Mouse (Mus musculus) embryo, embryonic 10.5 days (tissue): ENCODE measurements around the gene Ankrd34a.
"Not testable (repeated sequence)": the region's sequence is repeated elsewhere in the genome, so short reads cannot be mapped to it uniquely, and the experiment has no call there.

Source experiments
- DNase-seq: peaks from one replicate; pipeline ENCODE4 v3.0.0-alpha.2; 2015; ENCODE audit warnings: low spot score

Gene Ankrd34a

DNA sequence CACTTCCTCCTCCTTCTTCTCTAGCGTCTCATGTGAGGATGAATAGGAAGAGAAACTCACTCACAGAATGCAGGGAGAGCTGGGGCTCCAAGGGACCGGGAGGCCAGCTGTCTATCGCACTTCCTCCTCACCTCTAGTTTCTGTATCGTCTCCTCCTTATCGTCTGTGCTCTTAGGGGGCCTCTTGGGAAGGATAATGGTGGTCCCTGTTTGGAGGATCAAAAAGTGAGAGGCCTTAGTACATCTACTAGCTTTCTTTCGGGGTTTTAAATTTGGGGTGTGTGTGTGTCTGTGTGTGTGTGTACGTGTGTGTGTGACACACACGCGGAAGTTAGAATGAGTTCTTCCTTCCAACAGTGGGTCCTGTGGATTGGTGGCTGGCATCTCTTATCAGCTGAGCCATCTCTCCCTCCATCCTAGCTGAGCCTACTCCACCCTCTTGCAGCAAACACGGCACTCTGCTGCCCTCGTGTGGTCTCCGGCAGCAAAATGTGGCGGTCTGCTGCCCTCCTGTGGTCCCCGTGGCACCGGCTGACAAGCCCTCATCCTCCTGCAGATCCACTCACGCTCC is 16.5 kb upstream of the Ankrd34a start:
- peak; percentile 95 for DNase-seq

DNA sequence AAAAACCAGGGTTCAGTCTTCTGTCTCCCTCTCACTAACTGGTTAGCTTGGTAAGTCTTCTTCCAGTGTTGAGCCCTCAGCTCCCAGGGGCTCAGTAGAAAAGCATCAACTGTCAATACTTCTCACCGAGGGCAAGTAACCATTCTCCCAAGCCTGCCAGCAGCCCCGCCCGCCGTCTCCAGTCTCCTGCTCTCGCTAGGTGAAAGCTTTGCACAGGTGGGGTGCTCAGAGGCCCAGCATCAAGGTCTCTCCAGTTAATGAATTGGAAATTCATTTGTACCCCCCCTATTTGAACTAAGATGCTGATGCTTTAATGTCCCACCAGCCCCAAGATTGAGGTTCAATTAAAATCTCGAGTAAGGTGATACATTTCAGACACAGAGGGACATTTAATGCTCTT is 15.3 kb upstream of the Ankrd34a start:
- DNase-seq, result no peak

GRCm38 (mm10) chr3:96581771-96582515 is 14.5 kb upstream of the Ankrd34a start:
- DNase-seq, result no peak

DNA sequence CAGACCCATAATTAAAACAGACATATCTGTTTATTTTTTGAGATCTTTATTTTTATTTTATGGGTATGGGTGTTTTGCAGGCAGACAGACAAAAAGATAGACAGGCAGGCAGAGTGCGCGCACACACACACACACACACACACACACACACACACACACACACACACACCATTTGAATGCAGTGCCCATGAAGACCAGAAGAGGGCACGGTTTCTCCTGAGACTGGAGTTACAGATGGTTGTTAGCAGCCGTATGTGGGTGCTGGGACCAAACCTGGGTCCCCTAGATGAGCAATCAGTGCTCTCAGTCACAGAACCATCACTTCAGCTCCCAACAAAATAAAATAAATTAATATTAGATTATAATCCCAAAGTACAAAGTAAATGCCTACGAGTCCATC is 13.1 kb upstream of the Ankrd34a start:
- no peak for DNase-seq

DNA sequence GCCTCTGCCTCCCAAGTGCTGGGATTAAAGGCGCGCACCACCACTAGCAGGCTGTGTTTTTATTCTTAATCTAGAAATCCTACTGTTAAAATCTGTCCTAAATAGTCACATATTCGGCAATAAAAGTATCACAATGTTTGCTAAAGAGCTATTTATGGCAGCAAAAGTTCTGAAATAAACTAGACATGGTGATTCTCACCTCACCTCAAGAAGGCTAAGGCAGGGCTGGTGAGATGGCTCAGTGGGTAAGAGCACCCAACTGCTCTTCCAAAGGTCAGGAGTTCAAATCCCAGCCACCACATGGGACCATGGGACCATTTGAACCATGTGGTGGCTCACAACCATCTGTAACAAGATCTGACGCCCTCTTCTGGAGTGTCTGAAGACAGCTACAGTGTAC is 5.8 kb upstream of the Ankrd34a start:
- DNase-seq, result no peak

- DNase-seq, result peak; percentile 54
Observed at GRCm38 (mm10) chr3:96593374-96593773, 3.1 kb upstream of the Ankrd34a start.

DNA sequence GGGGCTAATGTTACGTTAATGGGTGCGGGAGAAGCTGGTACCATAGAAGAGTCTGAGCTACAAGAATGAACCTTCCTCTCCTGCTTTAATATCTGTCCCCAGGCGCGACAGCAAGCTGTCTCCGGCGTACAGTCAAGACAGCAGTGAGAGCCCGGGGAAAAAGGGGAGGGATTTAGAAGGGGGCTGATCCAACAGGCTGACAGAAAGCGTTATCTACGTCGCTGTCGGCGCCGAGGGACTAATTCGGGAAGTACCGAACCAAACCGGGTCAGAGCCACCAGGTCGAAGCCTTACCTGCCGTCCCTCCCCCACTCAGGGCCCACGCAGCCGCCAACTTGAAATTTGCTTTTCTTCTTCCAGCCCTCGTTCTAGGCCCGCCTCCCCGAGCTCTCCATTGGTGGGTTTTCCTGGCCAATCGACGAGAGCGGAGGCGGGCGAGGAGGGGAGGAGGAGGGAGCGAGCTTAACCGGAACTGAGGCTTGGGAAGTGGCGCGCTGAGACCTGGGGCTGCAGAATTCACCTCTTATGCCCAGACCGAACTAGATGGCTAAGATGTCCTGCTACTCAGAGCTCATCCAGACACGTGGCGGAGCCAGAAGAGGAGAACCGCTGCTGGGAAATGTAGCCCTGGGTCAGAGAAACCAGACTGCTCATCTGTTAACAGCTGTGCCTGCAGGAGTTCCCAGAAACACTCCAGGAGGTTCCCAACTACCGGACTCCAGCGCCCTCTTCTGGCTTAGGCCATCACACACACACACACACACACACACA is 2.5 kb upstream of the Ankrd34a start, which contains the start of gene Polr3gl:
Gene Polr3gl (minus strand): TSS at position 392 of the 771 bp plus-strand sequence.
- DNase-seq, result peak; percentile 97

- DNase-seq, result no peak
Observed at GRCm38 (mm10) chr3:96594851-96595250, 1.6 kb upstream of the Ankrd34a start.

- DNase-seq, result peak; percentile 16
Observed at GRCm38 (mm10) chr3:96595661-96596060, 775 bp upstream of the Ankrd34a start.

DNA sequence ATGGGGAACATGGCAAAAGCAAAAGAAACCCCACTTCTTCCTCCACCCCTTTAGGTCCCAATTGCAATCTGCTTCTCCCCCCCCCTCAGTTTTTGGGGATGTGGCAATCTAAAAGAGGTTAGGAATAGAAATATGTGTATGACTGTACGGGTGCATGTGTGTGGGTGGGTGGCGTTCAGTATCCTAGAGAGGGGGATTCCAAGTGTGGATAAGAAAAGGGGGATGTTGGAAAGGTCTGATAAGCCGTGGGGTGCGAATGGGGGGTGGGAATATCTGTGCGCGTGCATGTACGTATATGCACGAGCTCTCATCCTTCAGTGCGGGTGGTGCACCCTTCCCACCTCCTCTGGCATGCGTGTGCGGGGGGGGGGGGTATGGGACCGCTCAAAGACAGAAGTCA is 419 bp downstream of the Ankrd34a start:
- no peak for DNase-seq

DNA sequence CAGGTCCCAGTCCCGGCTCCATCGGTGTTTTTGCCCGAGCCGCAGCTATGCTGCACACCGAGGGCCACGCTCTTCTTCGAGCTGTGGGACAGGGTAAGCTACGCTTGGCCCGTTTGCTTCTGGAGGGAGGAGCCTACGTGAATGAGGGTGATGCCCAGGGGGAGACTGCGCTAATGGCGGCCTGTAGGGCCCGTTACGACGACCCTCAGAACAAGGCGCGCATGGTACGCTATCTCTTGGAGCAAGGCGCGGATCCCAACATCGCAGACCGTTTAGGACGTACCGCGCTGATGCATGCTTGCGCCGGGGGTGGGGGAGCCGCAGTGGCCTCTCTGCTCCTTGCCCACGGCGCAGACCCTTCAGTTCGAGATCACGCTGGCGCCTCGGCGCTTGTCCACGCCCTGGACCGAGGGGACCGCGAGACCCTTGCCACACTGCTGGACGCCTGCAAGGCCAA is 1.0 kb downstream of the Ankrd34a start:
- peak; percentile 63 for DNase-seq

DNA sequence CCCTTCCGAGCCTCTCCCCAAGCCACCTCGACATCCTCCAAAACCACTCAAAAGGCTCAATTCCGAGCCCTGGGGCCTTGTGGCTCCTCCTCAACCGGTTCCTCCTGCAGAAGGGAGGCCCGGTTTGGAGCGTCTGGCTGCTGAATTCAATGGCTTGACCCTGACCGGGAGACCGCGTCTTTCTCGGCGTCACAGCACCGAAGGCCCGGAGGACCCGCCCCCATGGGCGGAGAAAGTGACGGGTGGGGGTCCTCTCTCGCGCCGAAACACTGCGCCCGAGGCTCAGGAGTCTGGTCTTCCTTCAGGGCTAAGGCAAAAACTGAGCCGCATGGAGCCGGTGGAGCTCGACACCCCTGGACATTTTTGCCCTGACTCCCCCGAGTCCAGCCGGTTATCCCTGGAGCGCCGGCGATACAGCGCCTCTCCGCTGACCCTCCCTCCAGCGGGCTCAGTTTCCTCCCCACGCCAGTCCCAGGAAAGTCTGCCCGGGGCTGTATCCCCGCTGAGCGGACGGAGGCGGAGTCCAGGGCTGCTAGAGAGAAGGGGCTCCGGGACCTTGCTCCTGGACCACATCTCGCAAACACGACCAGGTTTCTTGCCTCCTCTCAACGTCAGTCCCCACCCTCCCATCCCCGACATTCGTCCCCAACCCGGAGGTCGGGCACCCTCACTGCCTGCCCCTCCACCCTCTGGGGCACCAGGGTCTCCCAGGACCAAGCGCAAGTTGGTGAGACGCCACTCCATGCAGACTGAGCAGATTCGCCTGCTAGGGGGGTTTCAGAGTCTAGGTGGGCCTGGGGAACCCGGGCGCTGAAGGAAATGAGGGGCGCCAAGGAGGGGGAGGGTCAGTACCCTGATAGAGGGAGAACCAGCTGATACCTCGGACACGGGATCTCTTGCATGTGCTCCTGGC is 2.0 kb downstream of the Ankrd34a start:
- DNase-seq, result peak; percentile 88

GRCm38 (mm10) chr3:96599069-96599393 is 2.6 kb downstream of the Ankrd34a start:
- no peak for DNase-seq

DNA sequence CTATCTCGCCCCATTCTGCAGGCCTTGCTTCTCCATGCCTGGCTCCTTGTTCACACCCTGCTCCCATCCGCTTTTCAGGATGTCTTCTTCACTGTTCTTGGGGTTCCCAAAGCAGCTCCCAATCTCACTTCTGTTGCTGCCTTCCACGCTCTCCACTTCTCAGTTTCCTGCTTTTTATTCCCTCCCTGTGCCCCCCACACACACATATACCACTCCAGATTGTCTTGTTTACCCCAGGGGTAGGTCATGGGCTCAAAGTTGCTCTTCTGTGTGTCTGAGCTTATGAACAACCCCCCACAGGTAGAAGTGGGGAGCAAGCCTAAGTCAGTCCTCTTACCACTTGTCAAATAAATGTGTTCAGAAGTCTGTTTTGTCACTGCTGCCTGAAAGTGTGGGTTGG is 3.0 kb downstream of the Ankrd34a start:
- no peak for DNase-seq

DNA sequence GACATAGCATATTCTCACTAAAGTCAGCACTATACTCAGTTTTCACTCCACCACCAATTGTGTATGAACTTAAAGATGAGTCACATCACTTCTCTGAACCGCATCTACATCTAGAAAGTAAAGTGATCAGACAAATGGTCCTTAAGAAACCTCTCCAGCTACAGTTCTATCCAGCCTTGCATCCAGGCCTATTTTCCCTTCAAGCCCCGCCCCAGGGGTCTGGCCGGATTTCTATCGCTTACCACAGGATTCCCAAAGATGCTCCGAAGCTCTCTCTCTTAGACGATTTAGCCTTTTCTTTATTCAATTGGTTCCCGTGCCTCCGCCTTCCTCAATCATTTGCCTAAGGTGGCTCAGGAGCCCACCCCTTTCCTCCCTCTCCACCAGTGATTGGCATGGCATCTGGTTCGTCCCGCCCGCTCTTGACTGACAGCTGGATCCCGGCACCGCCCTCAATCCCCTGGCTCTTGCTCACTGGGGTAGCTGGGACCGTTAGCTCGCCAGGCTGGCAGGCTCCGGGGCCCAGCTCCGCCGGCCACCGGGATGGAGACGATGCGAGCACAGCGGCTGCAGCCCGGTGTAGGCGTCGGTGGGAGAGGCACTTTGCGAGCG is 4.3 kb downstream of the Ankrd34a start, which contains the start of gene Lix1l:
Gene Lix1l (plus strand): TSS at position 511 of the 612 bp plus-strand sequence.
- DNase-seq, result peak; percentile 98

- DNase-seq, result peak; percentile 81
Observed at GRCm38 (mm10) chr3:96601251-96601787, 4.9 kb downstream of the Ankrd34a start.

DNA sequence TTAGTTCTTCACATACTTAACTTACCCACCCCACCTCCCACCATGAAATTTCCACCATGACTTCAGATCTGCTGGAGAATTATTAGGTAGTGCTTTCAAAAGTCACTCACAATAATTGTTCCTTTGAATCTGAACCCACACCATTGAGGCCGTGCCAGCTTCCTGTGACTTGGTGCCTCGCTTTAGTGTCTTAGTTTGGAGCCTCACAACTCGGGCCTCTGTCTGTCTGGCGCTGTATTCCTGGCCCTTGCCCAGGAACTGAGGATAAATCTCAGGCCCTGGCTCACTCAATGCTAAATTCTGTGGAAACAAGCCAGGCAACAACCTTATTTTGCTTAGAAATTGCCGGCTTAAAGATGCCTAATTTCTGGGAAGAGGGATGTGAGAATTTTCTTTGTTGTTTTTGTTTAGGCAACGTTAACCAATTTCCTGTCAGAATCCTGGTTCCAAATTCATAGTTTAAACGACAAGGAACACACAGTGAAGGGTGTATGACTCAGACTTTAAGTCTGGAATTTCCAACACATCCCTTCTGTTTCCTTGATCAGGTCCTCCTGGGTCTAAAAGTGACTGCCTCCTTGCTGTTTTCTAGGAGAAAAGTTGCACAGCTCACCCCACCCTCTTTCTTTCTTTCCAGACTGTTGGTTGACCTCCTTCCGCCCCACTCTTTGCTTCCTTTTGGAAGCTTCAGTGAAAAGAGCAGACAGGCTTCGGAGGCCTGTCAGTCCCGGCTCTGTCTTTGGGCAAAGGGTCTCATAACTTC is 5.7 kb downstream of the Ankrd34a start:
- DNase-seq, result peak; percentile 38

DNA sequence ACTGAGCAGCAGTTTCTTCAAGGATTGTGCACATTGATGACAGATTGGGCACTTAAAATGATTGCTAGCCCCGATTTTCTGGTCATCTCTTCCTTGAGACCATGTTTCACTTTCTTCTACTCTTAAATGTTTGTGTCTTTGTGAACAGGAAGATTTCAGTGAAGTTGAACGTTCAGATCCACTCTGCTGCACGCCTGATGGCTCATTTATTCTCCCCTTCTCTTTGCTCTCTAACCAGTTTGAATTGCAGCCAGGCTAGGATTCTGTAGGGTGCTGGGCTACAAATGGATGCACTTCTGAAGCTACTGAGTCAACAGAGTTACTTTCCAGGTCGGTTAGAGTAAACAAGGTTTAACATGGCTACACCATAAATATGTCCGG is 6.3 kb downstream of the Ankrd34a start:
- DNase-seq, result no peak

GRCm38 (mm10) chr3:96603311-96603710 is 6.9 kb downstream of the Ankrd34a start:
- DNase-seq, result no peak

DNA sequence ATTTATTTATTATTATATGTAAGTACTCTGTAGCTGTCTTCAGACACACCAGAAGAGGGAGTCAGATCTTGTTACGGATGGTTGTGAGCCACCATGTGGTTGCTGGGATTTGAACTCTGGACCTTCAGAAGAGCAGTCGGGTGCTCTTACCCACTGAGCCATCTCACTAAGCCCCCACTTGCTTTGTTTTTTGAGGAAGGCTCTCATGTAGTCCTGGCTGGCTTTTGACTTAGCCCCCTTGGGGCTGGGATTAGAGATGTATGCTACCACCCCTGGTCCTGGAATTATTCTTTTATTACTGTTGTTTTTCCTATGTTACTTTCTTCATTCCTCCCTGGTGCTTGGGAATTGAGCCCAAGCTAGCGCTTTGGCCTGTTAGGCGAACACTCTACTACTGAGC is 9.6 kb downstream of the Ankrd34a start:
- not testable (repeated sequence) for DNase-seq
